Mouse (Mus musculus) megakaryocyte, embryonic 14.5 days (primary cell): ENCODE measurements around the gene Ccdc47. TPM values are rescaled to one million over a fixed set of nuclear protein-coding genes. Genes with fewer than 3 reads are reported as not detected.

ENCODE experiments used
- H3K27me3 ChIP-seq: replicated peaks from 2 replicates; pipeline ENCODE3; 2012; ENCODE audit warnings: inconsistent platforms
- H3K36me3 ChIP-seq: replicated peaks from 2 replicates; pipeline ENCODE3; 2012; ENCODE audit warnings: low read length, inconsistent platforms, mixed read lengths
- H3K4me1 ChIP-seq: 2 replicates; pipeline ENCODE4 v1.6.1; 2012; ENCODE audit warnings: inconsistent platforms
- H3K4me3 ChIP-seq: replicated peaks from 2 replicates; pipeline ENCODE3; 2012; ENCODE audit warnings: moderate library complexity, mild to moderate bottlenecking, inconsistent platforms
- H3K9me3 ChIP-seq: 2 replicates; pipeline ENCODE4 v1.6.1; 2012; ENCODE audit warnings: inconsistent platforms
- FLI1 ChIP-seq: IDR thresholded peaks from 2 replicates; pipeline ENCODE4 v1.6.1; 2012; ENCODE audit warnings: low read length, inconsistent platforms, mixed read lengths
- GATA1 ChIP-seq: IDR thresholded peaks from 3 replicates; pipeline ENCODE4 v1.6.1; 2012; ENCODE audit warnings: mixed read lengths, low read length, inconsistent platforms, borderline replicate concordance
- polyA plus RNA-seq: library from polyadenylated mRNA; stranded (reverse); fragments of >175 nt; gene quantifications from 2 replicates; pipeline ENCODE4 v1.2.3, GENCODE M21; 2012; ENCODE audit warnings: low replicate concordance; ENCODE audit not compliant: insufficient read depth

Ccdc47 gene
- polyA plus RNA-seq, 1 experiment = 1.4 TPM

GRCm38 (mm10) chr11:106157154-106157553 is 59.0 kb downstream of the Ccdc47 start:
- peaks cover 71% of the 10 kb centered on the region for H3K4me1 ChIP-seq
- no peak overlapping the region for H3K4me3 ChIP-seq
- H3K9me3 ChIP-seq = no peaks in the 10 kb centered on the region
- H3K27me3 ChIP-seq = peaks cover 30% of the 10 kb centered on the region
- TF ChIP-seq FLI1 (no peak), GATA1 (no peak)
- H3K36me3 ChIP-seq = peaks cover 63% of the 10 kb centered on the region

DNA sequence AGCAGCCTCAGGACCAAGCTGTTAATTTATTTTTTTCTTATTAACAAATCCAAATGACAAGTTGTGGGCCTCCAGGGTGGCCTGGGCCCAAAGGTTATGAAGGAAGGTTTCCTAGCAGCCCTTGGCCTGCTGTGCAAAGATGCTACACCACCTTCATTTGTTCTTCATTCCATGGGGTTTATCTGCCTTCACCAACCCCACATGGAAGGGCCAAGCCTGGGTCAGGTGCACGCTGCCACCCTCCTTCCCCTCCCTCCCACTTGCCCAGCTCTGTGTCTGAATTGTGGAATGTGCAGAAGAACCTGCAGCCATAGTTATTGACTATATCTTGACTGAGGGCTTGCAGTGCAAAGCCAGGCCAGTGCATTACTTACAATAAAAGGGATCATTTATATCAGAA is 59.9 kb downstream of the Ccdc47 start:
- Histone ChIP-seq H3K9me3 (no peaks in the 10 kb centered on the region), H3K36me3 (peaks cover 70% of the 10 kb centered on the region), H3K4me1 (peaks cover 69% of the 10 kb centered on the region), H3K27me3 (peaks cover 28% of the 10 kb centered on the region), H3K4me3 (no peak overlapping the region)
- TF ChIP-seq FLI1 (no peak), GATA1 (no peak)

DNA sequence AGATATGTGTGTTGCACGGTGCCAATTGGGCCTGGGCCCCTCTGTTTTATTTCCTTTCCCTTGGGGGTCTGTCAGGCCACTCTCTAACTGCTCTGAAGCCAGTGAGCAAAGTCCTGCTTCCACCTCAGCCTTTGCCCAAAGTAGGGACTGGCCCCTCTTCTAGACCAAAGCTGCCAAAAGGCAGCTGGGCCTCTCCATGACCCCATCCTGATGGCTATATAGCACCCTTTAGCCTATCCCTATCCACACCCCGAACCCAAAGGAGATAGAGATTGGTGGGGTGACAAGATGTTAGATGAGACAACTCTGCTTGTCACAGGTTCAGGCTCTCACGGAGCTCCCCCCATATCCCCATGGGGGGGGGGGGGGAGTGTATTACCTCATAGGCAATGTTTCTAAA is 60.4 kb downstream of the Ccdc47 start:
- Histone ChIP-seq H3K27me3 (peaks cover 23% of the 10 kb centered on the region), H3K4me1 (peaks cover 64% of the 10 kb centered on the region), H3K4me3 (no peak overlapping the region), H3K36me3 (peaks cover 75% of the 10 kb centered on the region), H3K9me3 (no peaks in the 10 kb centered on the region)
- no peak for TF ChIP-seq GATA1
- TF ChIP-seq FLI1 = no peak

GRCm38 (mm10) chr11:106154770-106155169 is 61.4 kb downstream of the Ccdc47 start:
- Histone ChIP-seq H3K9me3 (no peaks in the 10 kb centered on the region), H3K4me3 (no peak overlapping the region), H3K36me3 (peaks cover 85% of the 10 kb centered on the region), H3K4me1 (peaks cover 58% of the 10 kb centered on the region), H3K27me3 (peaks cover 16% of the 10 kb centered on the region)
- no peak for TF ChIP-seq FLI1
- TF ChIP-seq GATA1 = no peak

DNA sequence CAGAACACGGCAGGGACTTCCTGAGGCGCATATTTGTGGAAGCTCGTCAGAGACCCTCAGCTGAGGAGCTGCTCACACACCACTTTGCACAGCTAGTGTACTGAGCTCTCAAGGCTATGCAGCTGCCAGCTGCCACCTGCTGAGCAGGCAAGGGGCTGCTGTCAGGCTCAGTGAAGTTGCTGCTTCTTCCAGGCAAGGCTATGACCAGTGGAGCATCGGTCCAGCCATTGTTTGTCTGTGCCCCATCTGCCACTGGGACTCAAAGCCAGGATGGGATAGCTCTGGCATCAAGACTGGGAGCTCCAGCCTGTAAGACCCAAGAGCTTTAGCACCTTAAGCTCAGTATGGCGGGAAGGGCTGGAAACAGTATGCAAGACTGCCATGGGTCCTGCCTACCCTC is 62.1 kb downstream of the Ccdc47 start:
- H3K4me1 ChIP-seq = peaks cover 51% of the 10 kb centered on the region
- no peaks in the 10 kb centered on the region for H3K9me3 ChIP-seq
- H3K36me3 ChIP-seq = peaks cover 92% of the 10 kb centered on the region
- TF ChIP-seq GATA1 = no peak
- no peak for TF ChIP-seq FLI1
- H3K4me3 ChIP-seq = no peak overlapping the region
- H3K27me3 ChIP-seq = peaks cover 15% of the 10 kb centered on the region

- no peak overlapping the region for H3K4me3 ChIP-seq
- H3K9me3 ChIP-seq = no peaks in the 10 kb centered on the region
- TF ChIP-seq FLI1 = no peak
- no peak for TF ChIP-seq GATA1
- H3K36me3 ChIP-seq = peaks cover 99% of the 10 kb centered on the region
- H3K27me3 ChIP-seq = no peaks in the 10 kb centered on the region
- peaks cover 32% of the 10 kb centered on the region for H3K4me1 ChIP-seq
Observed at GRCm38 (mm10) chr11:106152132-106152531, 64.0 kb downstream of the Ccdc47 start.

- Histone ChIP-seq H3K4me1 (peaks cover 25% of the 10 kb centered on the region), H3K36me3 (peaks cover 93% of the 10 kb centered on the region)
- TF ChIP-seq FLI1 (no peak), GATA1 (no peak)
Observed at GRCm38 (mm10) chr11:106151219-106151618, 64.9 kb downstream of the Ccdc47 start.

More at GRCm38 (mm10) chr11:106151219-106151618, 64.9 kb downstream of the Ccdc47 start:
- Histone ChIP-seq H3K27me3 (no peaks in the 10 kb centered on the region), H3K9me3 (no peaks in the 10 kb centered on the region), H3K4me3 (no peak overlapping the region)

Other genes with a start within 250 kb of the Ccdc47 start
- gene Ace, start 248.4 kb downstream of the Ccdc47 start, polyA plus RNA-seq = 0.17 and 0.89 TPM in 2 replicates
- not detected in 2 replicates for gene Ace3, start 221.7 kb downstream of the Ccdc47 start, polyA plus RNA-seq
- gene Kcnh6, start 208.2 kb downstream of the Ccdc47 start, polyA plus RNA-seq = not detected in 2 replicates
- gene Dcaf7, start 179.5 kb downstream of the Ccdc47 start, polyA plus RNA-seq = 1.7 and 5.8 TPM in 2 replicates
- gene Taco1, start 150.3 kb downstream of the Ccdc47 start, polyA plus RNA-seq = 2.7 and 3.8 TPM in 2 replicates
- 1.5 and 1.6 TPM in 2 replicates for gene Map3k3, start 131.7 kb downstream of the Ccdc47 start, polyA plus RNA-seq
- gene Gm10840, start 55.5 kb downstream of the Ccdc47 start, polyA plus RNA-seq = not detected in 2 replicates
- gene Limd2, start 55.5 kb downstream of the Ccdc47 start, polyA plus RNA-seq = 121 and 146 TPM in 2 replicates
- gene Strada, start 14.2 kb downstream of the Ccdc47 start, polyA plus RNA-seq = 50.4 and 187 TPM in 2 replicates
- gene Ddx42, start 582 bp upstream of the Ccdc47 start, polyA plus RNA-seq = 4.9 and 12.1 TPM in 2 replicates
- 6.7 TPM in 1 of 2 replicates, not detected in the other for gene Ftsj3, start 39.7 kb upstream of the Ccdc47 start, polyA plus RNA-seq
- 1.8 and 34.7 TPM in 2 replicates for gene Psmc5, start 39.8 kb upstream of the Ccdc47 start, polyA plus RNA-seq
- 51.3 and 84.6 TPM in 2 replicates for gene Smarcd2, start 56.6 kb upstream of the Ccdc47 start, polyA plus RNA-seq
- gene Tcam1, start 60.3 kb upstream of the Ccdc47 start, polyA plus RNA-seq = not detected in 2 replicates
- not detected in 2 replicates for gene Gh, start 85.5 kb upstream of the Ccdc47 start, polyA plus RNA-seq
- 1.1 TPM in 1 of 2 replicates, not detected in the other for gene Cd79b, start 98.4 kb upstream of the Ccdc47 start, polyA plus RNA-seq
- gene Scn4a, start 136.9 kb upstream of the Ccdc47 start, polyA plus RNA-seq = not detected in 2 replicates
- gene Prr29, start 149.1 kb upstream of the Ccdc47 start, polyA plus RNA-seq = not detected in 2 replicates
- 2.3 and 19.4 TPM in 2 replicates for gene Icam2, start 171.7 kb upstream of the Ccdc47 start, polyA plus RNA-seq